Mouse (Mus musculus) stomach, postnatal 0 days (tissue): ENCODE results near the gene Vim.

Source experiments
- CTCF ChIP-seq: IDR thresholded peaks from 2 replicates; pipeline ENCODE4 v1.5.1; 2016; ENCODE audit warnings: antibody characterized with exemption, low read depth, mild to moderate bottlenecking, moderate library complexity
- EP300 ChIP-seq: optimal IDR thresholded peaks from 2 replicates; pipeline ENCODE3; 2016; ENCODE audit warnings: antibody characterized with exemption

GRCm38 (mm10) chr2:13543519-13544124 lies 30.1 kb upstream of the Vim start:
- TF ChIP-seq CTCF: no peak
- TF ChIP-seq EP300: no peak
